12 mouse cellular contexts compared by ENCODE assay signal in the genomic region with DNA sequence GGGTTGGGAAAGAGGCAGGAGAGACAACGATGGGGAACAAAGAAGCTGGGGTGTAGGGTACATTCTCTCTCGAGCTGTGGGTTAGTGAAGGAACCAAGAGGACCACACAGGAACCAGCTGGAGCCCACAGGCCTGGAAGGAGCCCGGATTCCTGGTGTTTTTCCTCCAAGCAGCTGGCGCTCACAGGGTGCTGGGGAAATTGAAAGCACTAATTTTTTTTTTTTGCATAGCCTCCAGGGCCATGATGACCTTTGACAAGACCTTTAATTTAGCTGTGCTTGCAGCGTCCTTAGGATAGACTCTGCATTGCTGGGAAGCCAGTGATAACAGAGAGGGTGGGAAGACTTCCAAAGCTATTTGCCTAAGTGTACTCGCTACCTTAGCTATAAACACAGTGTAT. TPM values are rescaled to one million over a fixed set of nuclear protein-coding genes. Genes with fewer than 3 reads are reported as not detected.
DNase-seq lines count a peak whose midpoint lies in the region; ATAC-seq and TF ChIP-seq lines count a peak whose summit lies in the region.
"Had no signal": no experiment of that assay in that cellular context is flagged by ENCODE, and none has a peak within 500 bp of the region (broad histone marks: within the 10 kb centered on the region; RNA-seq: fewer than 3 reads in every experiment).

No protein-coding gene starts in this region.

- no peak for TF ChIP-seq CTCF in intestine, postnatal 0 days (IDR thresholded peaks at IDR 0.05; ENCODE audit: low read depth)
- no peak for TF ChIP-seq CTCF in stomach, postnatal 0 days (IDR thresholded peaks at IDR 0.05; ENCODE audit: low read depth)

- H3K27ac ChIP-seq in heart, embryonic 14.5 days (replicated peaks in 1 of 2; ENCODE audit: control insufficient read depth in 1 of 2, insufficient read depth in 1 of 2, low read depth in 2 of 2, low read length in 2 of 2) = peak overlapping the region; percentile 99
- peak overlapping the region; percentile 90; the same call in 1 of the 2 replicates for H3K27ac ChIP-seq in intestine, postnatal 0 days (ENCODE audit: low read depth, low read length)
- peak overlapping the region; percentile 13; the same call in 1 of the 2 replicates for H3K27ac ChIP-seq in stomach, postnatal 0 days (replicated peaks)

- no peaks in the 10 kb centered on the region for H3K9me3 ChIP-seq in heart, embryonic 14.5 days (ENCODE audit: control insufficient read depth, low read length)
- H3K9me3 ChIP-seq in intestine, postnatal 0 days (ENCODE audit: control insufficient read depth) = no peaks in the 10 kb centered on the region
- no peaks in the 10 kb centered on the region for H3K9me3 ChIP-seq in stomach, postnatal 0 days (ENCODE audit: control insufficient read depth, low read length)
- H3K9me3 ChIP-seq: G1E had no signal

- no peak overlapping the region for H3K4me3 ChIP-seq in heart, embryonic 14.5 days (ENCODE audit: control insufficient read depth in 1 of 2, insufficient read depth in 1 of 2, low read depth in 1 of 2, low read length in 2 of 2)
- H3K4me3 ChIP-seq in intestine, postnatal 0 days (ENCODE audit: low read depth, low read length) = no peak overlapping the region
- no peak overlapping the region for H3K4me3 ChIP-seq in stomach, postnatal 0 days (ENCODE audit: low read depth, low read length)
- H3K4me3 ChIP-seq: megakaryocyte, embryonic 14.5 days had no signal

- ATAC-seq in heart, embryonic 14.5 days (ENCODE audit: insufficient number of reproducible peaks, insufficient read depth, low FRiP score, low read depth) = no peak
- ATAC-seq in intestine, postnatal 0 days = no peak
- no peak for ATAC-seq in stomach, postnatal 0 days (ENCODE audit: low FRiP score, low TSS enrichment)
- ATAC-seq: forebrain, embryonic 16.5 days had no signal

- intact Hi-C loops in left cerebral cortex, postnatal 4 days (cut with DNase I) = no loop called here

- no peak overlapping the region for H3K4me2 ChIP-seq in heart, embryonic 14.5 days (ENCODE audit: low read length)
- 0 out of 2 replicates have a peak overlapping the region, but pooled peaks have one; percentile 25 for H3K4me2 ChIP-seq in intestine, postnatal 0 days (replicated peaks; ENCODE audit: low read depth)
- no peak overlapping the region for H3K4me2 ChIP-seq in stomach, postnatal 0 days (replicated peaks; ENCODE audit: low read depth)

- no peaks in the 10 kb centered on the region for H3K27me3 ChIP-seq in heart, embryonic 14.5 days (ENCODE audit: control insufficient read depth, insufficient read depth, low read length)
- H3K27me3 ChIP-seq in intestine, postnatal 0 days (replicated peaks; ENCODE audit: control insufficient read depth, insufficient read depth, low read length) = no peaks in the 10 kb centered on the region
- no peaks in the 10 kb centered on the region for H3K27me3 ChIP-seq in stomach, postnatal 0 days (ENCODE audit: control insufficient read depth, insufficient read depth, low read length)
- H3K27me3 ChIP-seq: megakaryocyte, embryonic 14.5 days had no signal

- peaks cover 24 to 48% of the 10 kb centered on the region in 2 experiments for H3K4me1 ChIP-seq in heart, embryonic 14.5 days (ENCODE audit: control insufficient read depth in 2 of 2, insufficient read depth in 2 of 2, low read length in 2 of 2)
- H3K4me1 ChIP-seq in intestine, postnatal 0 days (replicated peaks; ENCODE audit: control insufficient read depth, insufficient read depth, low read length) = peaks cover 14% of the 10 kb centered on the region
- H3K4me1 ChIP-seq in stomach, postnatal 0 days (replicated peaks; ENCODE audit: control insufficient read depth, insufficient read depth) = peaks cover 15% of the 10 kb centered on the region; the same call in 1 of the 2 replicates

- no peak overlapping the region for H3K9ac ChIP-seq in heart, embryonic 14.5 days (ENCODE audit: low read length)
- no peak overlapping the region for H3K9ac ChIP-seq in intestine, postnatal 0 days (ENCODE audit: low read depth, low read length)
- H3K9ac ChIP-seq in stomach, postnatal 0 days (ENCODE audit: low read length) = no peak overlapping the region

- no peak for DNase-seq in heart, adult 9 months (ENCODE audit: low spot score in 2 of 2)
- DNase-seq in spleen, adult 12 weeks (ENCODE audit: low spot score) = peak; percentile 13
- no peak for DNase-seq in spleen, postnatal 4 days (ENCODE audit: low spot score in 2 of 2)
- DNase-seq in stomach, postnatal 0 days (ENCODE audit: low spot score) = no peak
- no peak for DNase-seq in layer of hippocampus, adult 11-12 months (ENCODE audit: low spot score)
- DNase-seq in left cerebral cortex, postnatal 4 days = no peak
- DNase-seq: thymus, postnatal 14 days had no signal

- no peaks in the 10 kb centered on the region for H3K36me3 ChIP-seq in heart, embryonic 14.5 days (ENCODE audit: control insufficient read depth, insufficient read depth, low read length)
- no peaks in the 10 kb centered on the region for H3K36me3 ChIP-seq in intestine, postnatal 0 days (ENCODE audit: control insufficient read depth, insufficient read depth)
- no peaks in the 10 kb centered on the region for H3K36me3 ChIP-seq in stomach, postnatal 0 days (ENCODE audit: control insufficient read depth, insufficient read depth, low read length)
- H3K36me3 ChIP-seq: G1E had no signal

- TF ChIP-seq EP300 in stomach, postnatal 0 days (optimal IDR thresholded peaks at IDR 0.05) = no peak

- 60% methylated on average over 6 of the region's 6 CpGs for WGBS in heart, embryonic 14.5 days
- 37% methylated on average over 6 of the region's 6 CpGs for WGBS in intestine, postnatal 0 days
- 55% methylated on average over 6 of the region's 6 CpGs for WGBS in stomach, postnatal 0 days

RNA-seq across cellular contexts. Expression of a gene that starts 1.7 kb away (rescaled TPM):
- polyA plus RNA-seq in heart, embryonic 14.5 days (2014; fragmentation: Nextera tagmentation; extraction: Ambion mirVana) = 11.8 and 12.4 TPM in 2 replicates
- polyA plus RNA-seq in intestine, postnatal 0 days (2015; fragmentation: Nextera tagmentation; extraction: Ambion mirVana) = 23.1 and 25.1 TPM in 2 replicates
- polyA plus RNA-seq in stomach, postnatal 0 days (2015; fragmentation: Nextera tagmentation; extraction: Ambion mirVana) = 19.4 and 19.9 TPM in 2 replicates
- total RNA-seq in left cerebral cortex, postnatal 4 days (2021) = 10 to 100 TPM; 31.4 to 33.9 TPM

RNA-seq across cellular contexts. Expression of a gene that starts 47.6 kb away (rescaled TPM):
- polyA plus RNA-seq in heart, embryonic 14.5 days (2014; fragmentation: Nextera tagmentation; extraction: Ambion mirVana) = 56.1 and 57.6 TPM in 2 replicates
- 526 and 531 TPM in 2 replicates for polyA plus RNA-seq in intestine, postnatal 0 days (2015; fragmentation: Nextera tagmentation; extraction: Ambion mirVana)
- 187 and 189 TPM in 2 replicates for polyA plus RNA-seq in stomach, postnatal 0 days (2015; fragmentation: Nextera tagmentation; extraction: Ambion mirVana)
- 10 to 100 TPM; 14.2 to 16.4 TPM for total RNA-seq in left cerebral cortex, postnatal 4 days (2021)

RNA-seq across cellular contexts. Expression of a gene that starts 47.7 kb away (rescaled TPM):
- 3.3 and 3.6 TPM in 2 replicates for polyA plus RNA-seq in heart, embryonic 14.5 days (2014; fragmentation: Nextera tagmentation; extraction: Ambion mirVana)
- polyA plus RNA-seq in intestine, postnatal 0 days (2015; fragmentation: Nextera tagmentation; extraction: Ambion mirVana) = 6.5 and 7.4 TPM in 2 replicates
- 2.9 and 3.2 TPM in 2 replicates for polyA plus RNA-seq in stomach, postnatal 0 days (2015; fragmentation: Nextera tagmentation; extraction: Ambion mirVana)
- total RNA-seq in left cerebral cortex, postnatal 4 days (2021) = 1 to 10 TPM; 4.6 to 5.1 TPM

Comparison
In these comparisons a context has a peak if more than half of its experiments do, and no peak if none do; other contexts are left out.
1. H3K27ac ChIP-seq: peak in every context shown above with its lines; median percentile 99 in heart, embryonic 14.5 days; 90 in intestine, postnatal 0 days; 13 in stomach, postnatal 0 days.